Mouse (Mus musculus): ENCODE results near the gene Acsl5.

- TF ChIP-seq CTCF (IDR thresholded peaks at IDR 0.05; ENCODE audit: extremely low read depth, insufficient read length, insufficient replicate concordance, low read depth, low read length) (no peak), POLR2A (IDR thresholded peaks at IDR 0.05; ENCODE audit: low read depth, low read length) (no peak)
These were observed 85.9 kb downstream of the Acsl5 start for GRCm38 (mm10) chr19:55337664-55338063.
